Mouse (Mus musculus): Measurements from ENCODE around the gene Cyp2j13. TPM values are rescaled to one million over a fixed set of nuclear protein-coding genes. Genes with fewer than 3 reads are reported as not detected.
A peak's percentile ranks its signal among the peaks of the same experiment; 100 is the strongest.
"Not testable (repeated sequence)": the region's sequence is repeated elsewhere in the genome, so short reads cannot be mapped to it uniquely, and the experiment has no call there.

Cyp2j13 gene
- polyA plus RNA-seq (2015; fragmentation: Nextera tagmentation; extraction: Ambion mirVana), result 8.6 and 10.5 TPM in 2 replicates

GRCm38 (mm10) chr4:96077261-96078125 lies at the start of gene Cyp2j13:
Cyp2j13 (minus strand) TSS chr4:96077546.
- no peaks in the 10 kb centered on the region for H3K27me3 ChIP-seq (ENCODE audit: insufficient read depth, low read length)
- no peaks in the 10 kb centered on the region for H3K9me3 ChIP-seq (replicated peaks; ENCODE audit: low read length)
- no peaks in the 10 kb centered on the region for H3K36me3 ChIP-seq (ENCODE audit: insufficient read depth, low read length)
- no peak for ATAC-seq (replicated peaks; ENCODE audit: low FRiP score, low read depth)
- H3K9ac ChIP-seq (ENCODE audit: low read depth, low read length), result 0 out of 2 replicates have a peak within 1 kb of the TSS, but pooled peaks have one; percentile 18
- H3K27ac ChIP-seq, result no peak within 1 kb of the TSS
- 0 out of 2 replicates have a peak within 1 kb of the TSS, but pooled peaks have one; percentile 14 for H3K4me3 ChIP-seq (replicated peaks; ENCODE audit: low read depth, low read length)
- WGBS, result 6% methylated on average over 19 of the region's 20 CpGs
- H3K4me1 ChIP-seq (replicated peaks; ENCODE audit: insufficient read depth, low read length), result no peaks in the 10 kb centered on the region
- no peak for TF ChIP-seq CTCF (IDR thresholded peaks at IDR 0.05; ENCODE audit: low read depth)
- peak; percentile 6 for DNase-seq (ENCODE audit: low spot score)
- peak within 1 kb of the TSS; percentile 52 for H3K4me2 ChIP-seq (ENCODE audit: low read length)

GRCm38 (mm10) chr4:96096841-96097240 lies 19.5 kb upstream of the Cyp2j13 start:
- ATAC-seq (replicated peaks; ENCODE audit: low FRiP score, low read depth), result no peak

GRCm38 (mm10) chr4:96091869-96092268 lies 14.5 kb upstream of the Cyp2j13 start:
- Histone ChIP-seq H3K9ac (ENCODE audit: low read depth, low read length) (no peak overlapping the region), H3K4me1 (replicated peaks; ENCODE audit: insufficient read depth, low read length) (no peaks in the 10 kb centered on the region), H3K27ac (no peak overlapping the region), H3K27me3 (ENCODE audit: insufficient read depth, low read length) (no peaks in the 10 kb centered on the region), H3K9me3 (replicated peaks; ENCODE audit: low read length) (no peaks in the 10 kb centered on the region), H3K36me3 (ENCODE audit: insufficient read depth, low read length) (no peaks in the 10 kb centered on the region), H3K4me2 (ENCODE audit: low read length) (no peak overlapping the region), H3K4me3 (replicated peaks; ENCODE audit: low read depth, low read length) (no peak overlapping the region)
- DNase-seq (ENCODE audit: low spot score), result peak; percentile 36
- TF ChIP-seq CTCF (IDR thresholded peaks at IDR 0.05; ENCODE audit: low read depth), result peak; percentile 58
- ATAC-seq (replicated peaks; ENCODE audit: low FRiP score, low read depth), result no peak

More at GRCm38 (mm10) chr4:96096841-96097240, 19.5 kb upstream of the Cyp2j13 start:
- no peak for DNase-seq (ENCODE audit: low spot score)
- no peaks in the 10 kb centered on the region for H3K4me1 ChIP-seq (replicated peaks; ENCODE audit: insufficient read depth, low read length)
- no peak overlapping the region for H3K9ac ChIP-seq (ENCODE audit: low read depth, low read length)
- no peak overlapping the region for H3K4me3 ChIP-seq (replicated peaks; ENCODE audit: low read depth, low read length)
- no peaks in the 10 kb centered on the region for H3K27me3 ChIP-seq (ENCODE audit: insufficient read depth, low read length)
- H3K4me2 ChIP-seq (ENCODE audit: low read length), result no peak overlapping the region
- no peaks in the 10 kb centered on the region for H3K9me3 ChIP-seq (replicated peaks; ENCODE audit: low read length)
- 47% methylated on average over 2 of the region's 2 CpGs for WGBS
- TF ChIP-seq CTCF (IDR thresholded peaks at IDR 0.05; ENCODE audit: low read depth), result no peak
- no peaks in the 10 kb centered on the region for H3K36me3 ChIP-seq (ENCODE audit: insufficient read depth, low read length)
- H3K27ac ChIP-seq, result no peak overlapping the region

GRCm38 (mm10) chr4:96089356-96090048 lies 12.2 kb upstream of the Cyp2j13 start:
- not testable (repeated sequence) for ATAC-seq (replicated peaks; ENCODE audit: low FRiP score, low read depth); H3K27me3 ChIP-seq (ENCODE audit: insufficient read depth, low read length); H3K9me3 ChIP-seq (replicated peaks; ENCODE audit: low read length); H3K9ac ChIP-seq (ENCODE audit: low read depth, low read length); H3K4me2 ChIP-seq (ENCODE audit: low read length); H3K36me3 ChIP-seq (ENCODE audit: insufficient read depth, low read length); H3K27ac ChIP-seq; H3K4me1 ChIP-seq (replicated peaks; ENCODE audit: insufficient read depth, low read length); DNase-seq (ENCODE audit: low spot score); H3K4me3 ChIP-seq (replicated peaks; ENCODE audit: low read depth, low read length)
- WGBS, result 56% methylated on average over 6 of the region's 6 CpGs

GRCm38 (mm10) chr4:96078308-96078707 lies 962 bp upstream of the Cyp2j13 start:
- Histone ChIP-seq H3K27ac (no peak overlapping the region), H3K4me2 (ENCODE audit: low read length) (no peak overlapping the region), H3K27me3 (ENCODE audit: insufficient read depth, low read length) (no peaks in the 10 kb centered on the region), H3K4me3 (replicated peaks; ENCODE audit: low read depth, low read length) (no peak overlapping the region), H3K9ac (ENCODE audit: low read depth, low read length) (no peak overlapping the region), H3K9me3 (replicated peaks; ENCODE audit: low read length) (no peaks in the 10 kb centered on the region), H3K4me1 (replicated peaks; ENCODE audit: insufficient read depth, low read length) (no peaks in the 10 kb centered on the region), H3K36me3 (ENCODE audit: insufficient read depth, low read length) (no peaks in the 10 kb centered on the region)
- DNase-seq (ENCODE audit: low spot score) (no peak), ATAC-seq (replicated peaks; ENCODE audit: low FRiP score, low read depth) (no peak)
- no peak for TF ChIP-seq CTCF (IDR thresholded peaks at IDR 0.05; ENCODE audit: low read depth)

GRCm38 (mm10) chr4:96062045-96062444 lies 15.3 kb downstream of the Cyp2j13 start:
- 70% methylated on average over 2 of the region's 2 CpGs for WGBS
- no peak overlapping the region for H3K27ac ChIP-seq
- no peak overlapping the region for H3K4me3 ChIP-seq (replicated peaks; ENCODE audit: low read depth, low read length)
- no peaks in the 10 kb centered on the region for H3K36me3 ChIP-seq (ENCODE audit: insufficient read depth, low read length)
- peak; percentile 54; the same call in 1 of the 2 replicates for ATAC-seq (replicated peaks; ENCODE audit: low FRiP score, low read depth)
- no peak overlapping the region for H3K9ac ChIP-seq (ENCODE audit: low read depth, low read length)
- H3K4me1 ChIP-seq (replicated peaks; ENCODE audit: insufficient read depth, low read length), result no peaks in the 10 kb centered on the region
- no peaks in the 10 kb centered on the region for H3K9me3 ChIP-seq (replicated peaks; ENCODE audit: low read length)
- no peak for TF ChIP-seq CTCF (IDR thresholded peaks at IDR 0.05; ENCODE audit: low read depth)
- H3K4me2 ChIP-seq (ENCODE audit: low read length), result no peak overlapping the region
- no peaks in the 10 kb centered on the region for H3K27me3 ChIP-seq (ENCODE audit: insufficient read depth, low read length)
- peak; percentile 2 for DNase-seq (ENCODE audit: low spot score)
